Mouse (Mus musculus): ENCODE measurements around the gene Colgalt1.

The Colgalt1 gene

DNA sequence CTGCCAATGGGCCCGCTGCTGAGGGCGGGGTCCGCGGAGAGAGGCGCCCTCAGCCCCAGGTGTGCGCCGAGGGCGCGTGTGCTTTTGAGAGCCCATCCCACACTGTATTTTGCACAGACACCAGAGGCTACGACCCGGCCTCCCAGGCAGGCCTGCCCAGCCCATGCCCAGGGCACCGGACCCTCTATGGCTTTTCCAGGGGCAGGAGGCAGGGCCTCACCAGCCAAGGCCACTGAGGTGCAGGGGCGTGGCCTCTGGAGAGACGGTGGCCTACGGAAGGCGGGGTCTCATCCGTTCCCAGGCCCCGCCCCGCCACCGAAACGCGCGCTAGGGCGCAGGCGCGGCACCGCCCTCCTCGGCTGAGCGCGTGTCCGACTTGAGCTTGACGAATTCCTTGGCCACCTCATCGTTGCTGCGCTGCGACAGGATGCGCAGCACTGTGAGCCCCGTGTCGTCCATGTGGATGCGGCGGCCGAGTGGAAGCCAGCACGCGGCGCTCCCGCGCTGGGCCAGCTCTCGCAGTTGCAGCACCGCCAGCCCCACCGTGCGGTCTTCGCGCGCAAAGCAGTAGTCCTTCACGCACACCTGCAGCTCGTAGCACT is 18.4 kb downstream of the Colgalt1 start:
- peak; percentile 91 for DNase-seq

- no peak for DNase-seq
Measured at GRCm38 (mm10) chr8:71629781-71630212, 19.0 kb downstream of the Colgalt1 start.

- no peak for DNase-seq
Measured at GRCm38 (mm10) chr8:71630761-71631160, 20.0 kb downstream of the Colgalt1 start.

DNA sequence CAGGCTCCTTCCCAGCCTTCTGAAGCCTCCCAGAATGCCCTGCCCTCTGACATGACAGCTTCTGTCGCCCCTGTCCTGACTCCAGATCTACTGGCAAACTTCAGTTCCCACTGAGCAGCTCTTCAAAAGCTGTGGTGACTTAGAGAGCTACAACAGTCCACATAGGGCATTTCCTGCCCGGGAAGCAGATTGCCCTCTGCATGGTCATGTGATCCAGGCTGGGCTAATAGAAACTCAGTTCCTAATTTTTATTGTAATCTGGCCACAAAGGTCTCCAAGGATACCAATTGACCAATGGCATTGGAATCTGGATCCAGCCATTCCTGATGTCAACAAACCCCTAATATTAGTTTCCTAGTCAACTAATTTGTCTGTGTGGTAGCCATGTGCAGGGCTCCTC is 21.1 kb downstream of the Colgalt1 start:
- DNase-seq: no peak

DNA sequence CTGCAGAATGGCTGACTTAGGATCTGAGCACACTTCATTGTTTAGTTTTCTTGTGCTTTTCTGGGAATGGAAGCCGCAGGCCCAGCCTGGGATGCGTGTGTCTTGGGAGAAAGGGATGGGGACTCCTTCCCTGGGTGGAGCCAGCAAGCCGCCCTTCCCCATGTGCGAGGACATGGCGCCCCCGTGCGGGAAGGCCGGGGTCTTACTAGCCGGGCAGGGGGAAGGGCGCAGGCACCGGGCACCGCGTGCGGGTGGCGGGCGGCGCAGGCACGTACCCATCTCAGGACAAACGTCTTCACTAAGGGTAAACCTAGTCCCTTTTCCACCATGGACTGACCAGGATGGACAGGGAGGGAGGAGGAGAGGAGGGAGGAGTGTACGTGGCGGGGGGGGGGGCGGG is 22.4 kb downstream of the Colgalt1 start:
- no peak for DNase-seq

GRCm38 (mm10) chr8:71633981-71634667 is 23.3 kb downstream of the Colgalt1 start:
- DNase-seq: peak; percentile 67

DNA sequence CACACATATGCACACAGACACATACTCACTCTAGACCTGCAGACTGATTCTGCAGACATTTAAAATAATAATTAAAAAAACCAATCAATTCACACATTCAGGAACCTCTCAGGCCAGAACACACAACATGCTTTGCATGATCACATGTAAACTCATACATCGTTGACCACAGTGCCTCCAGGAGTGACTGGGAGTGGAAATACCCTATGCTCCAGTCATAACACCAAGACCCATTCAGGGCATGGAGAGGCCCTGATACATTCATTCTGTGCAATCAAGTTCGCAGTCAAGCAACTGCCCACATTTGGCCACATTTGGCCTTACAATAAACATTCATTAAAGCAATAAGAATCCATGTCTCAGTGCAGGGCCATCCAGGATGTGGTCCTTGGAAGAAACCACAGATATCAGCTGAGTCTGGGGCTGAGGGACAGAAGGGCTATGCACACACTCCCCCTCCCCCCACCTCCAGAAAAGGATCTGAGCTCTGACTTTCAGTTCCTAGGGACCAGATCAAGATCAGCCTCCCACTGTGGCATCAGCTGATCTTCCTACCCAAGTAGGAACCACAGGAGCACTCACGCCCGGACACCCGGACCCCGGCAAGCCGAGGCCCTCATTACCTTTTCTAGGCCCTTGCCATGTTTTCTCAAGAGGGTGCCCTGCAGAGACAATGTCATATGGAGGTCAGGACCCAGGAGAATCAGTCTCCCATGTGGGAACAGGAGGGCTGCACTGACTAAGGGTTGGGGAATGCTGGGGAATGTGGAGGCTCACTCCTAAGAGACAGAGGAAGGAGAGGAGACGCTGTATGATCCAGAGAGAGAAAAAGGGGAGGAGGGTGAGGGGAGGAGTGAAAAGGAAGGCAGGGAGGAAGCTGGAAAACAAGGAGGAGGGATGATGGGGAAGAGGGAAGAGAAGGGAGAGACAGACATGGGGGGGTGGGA is 26.6 kb downstream of the Colgalt1 start:
- peak; percentile 80 for DNase-seq

GRCm38 (mm10) chr8:71638321-71638720 is 27.5 kb downstream of the Colgalt1 start:
- DNase-seq: no peak

DNA sequence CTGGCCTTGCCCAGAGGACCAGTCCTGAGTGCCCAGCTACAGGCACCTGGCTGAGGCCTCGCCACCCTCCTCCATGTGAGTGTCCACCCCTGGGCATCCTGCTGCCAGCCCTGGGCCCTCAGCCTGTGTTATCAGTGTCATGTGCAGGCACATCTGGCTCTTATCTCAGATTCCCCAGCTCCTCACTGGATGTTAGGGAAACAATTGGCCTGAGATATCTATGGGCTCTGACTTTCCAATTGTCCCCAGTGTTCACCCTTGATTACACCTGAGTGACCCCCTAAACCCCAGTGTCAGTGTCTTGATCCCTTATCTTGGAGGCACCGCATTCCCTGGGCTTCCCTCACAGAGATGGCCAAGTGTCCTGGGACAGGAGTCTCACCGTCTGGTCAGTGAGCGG is 28.5 kb downstream of the Colgalt1 start:
- no peak for DNase-seq

DNA sequence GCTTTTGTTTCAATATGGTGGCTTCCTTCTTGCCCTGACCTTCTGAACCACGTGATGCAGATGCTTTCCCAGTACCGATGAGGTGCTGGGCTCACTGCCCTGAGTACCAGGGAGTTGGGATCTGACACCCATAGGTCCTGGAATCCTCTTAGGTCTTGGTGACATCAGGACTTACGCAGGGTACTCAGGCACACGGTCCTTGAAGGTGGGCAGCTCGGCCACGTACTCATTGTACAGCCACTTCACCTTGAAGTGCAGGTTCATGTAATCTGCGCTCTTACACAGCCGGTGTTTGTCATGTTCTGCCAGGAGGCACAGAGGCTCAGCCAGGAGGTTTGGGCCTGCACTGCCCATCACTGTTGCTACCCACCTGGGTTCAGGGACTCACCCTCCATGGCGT is 34.7 kb downstream of the Colgalt1 start:
- no peak for DNase-seq

GRCm38 (mm10) chr8:71654600-71654999 is 43.8 kb downstream of the Colgalt1 start:
- DNase-seq: no peak

DNA sequence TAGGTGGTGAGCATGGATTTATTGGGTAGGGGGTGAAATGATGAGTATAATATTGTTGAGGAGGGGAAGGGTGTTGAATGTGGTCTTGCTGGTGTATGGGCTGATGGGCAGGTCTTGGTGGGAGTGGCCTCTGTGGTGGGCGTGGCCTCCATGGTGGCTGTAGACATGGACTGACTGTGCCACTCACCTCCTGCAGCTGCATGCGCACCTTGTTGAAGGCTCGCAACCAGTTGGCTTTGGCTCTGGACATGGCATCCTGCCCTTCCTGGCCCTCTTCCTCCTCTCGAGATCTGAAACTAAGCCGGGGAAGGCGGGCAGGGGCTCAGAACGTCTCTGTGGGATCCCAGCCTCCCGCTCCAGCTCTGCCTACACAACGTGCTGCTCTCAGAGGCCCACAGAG is 47.0 kb downstream of the Colgalt1 start:
- DNase-seq: no peak

- no peak for DNase-seq
Measured at GRCm38 (mm10) chr8:71658515-71659049, 47.8 kb downstream of the Colgalt1 start.

DNA sequence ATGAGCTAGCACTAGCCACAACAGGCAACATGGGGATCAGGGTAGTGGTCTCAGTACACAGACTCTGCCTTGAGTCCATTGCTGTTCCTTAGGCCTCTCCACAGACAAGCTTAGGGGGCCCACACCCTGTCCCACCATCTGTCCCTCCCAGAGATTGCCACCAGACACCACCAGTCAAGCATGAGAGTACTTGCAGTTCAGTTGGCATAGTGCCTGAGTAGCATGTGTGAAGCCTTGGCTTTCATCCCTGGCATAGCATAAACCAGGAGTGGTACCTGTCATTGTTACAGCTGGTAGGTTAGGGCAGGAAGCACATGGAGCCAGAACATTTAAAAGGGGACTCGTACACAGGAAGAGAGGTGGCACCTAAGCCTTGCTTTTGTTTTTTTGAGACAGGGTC is 49.0 kb downstream of the Colgalt1 start:
- DNase-seq: no peak

DNA sequence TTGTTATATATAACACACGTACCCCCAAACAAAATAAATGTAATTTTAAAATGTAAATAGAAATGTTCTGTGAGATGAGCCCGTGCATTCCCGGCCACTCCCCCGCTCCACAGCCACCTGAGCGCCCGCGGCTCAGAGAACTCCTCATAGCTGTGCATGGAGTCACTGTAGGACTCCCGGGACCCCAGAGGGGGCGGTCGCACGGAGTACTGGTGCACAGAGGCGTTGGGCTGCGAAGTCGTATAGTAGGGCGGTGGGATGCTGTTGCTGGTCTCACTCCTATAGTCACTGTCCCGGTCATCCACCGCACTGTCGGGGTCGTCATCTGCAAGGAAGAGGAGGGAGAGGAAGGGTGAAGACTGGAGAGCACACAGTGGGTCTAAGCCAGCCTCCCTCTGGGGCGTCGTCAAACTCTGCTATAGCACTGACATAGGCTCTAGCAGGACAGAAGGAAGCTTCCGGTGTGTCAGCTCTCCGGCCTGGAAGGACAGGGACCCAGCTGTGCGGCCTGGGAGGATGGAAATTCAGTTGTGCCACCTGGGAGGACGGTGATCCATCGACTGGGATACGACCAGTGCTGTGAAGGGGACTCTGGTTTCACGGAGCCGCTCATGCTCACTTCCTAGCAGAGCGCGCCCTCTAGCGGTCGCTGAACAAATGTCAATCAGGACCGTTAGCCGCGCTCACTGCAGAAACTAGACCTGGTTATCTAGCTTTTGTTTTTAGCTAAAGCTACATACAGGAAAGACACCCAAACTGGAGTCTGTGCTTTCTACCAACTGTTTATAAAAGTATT is 49.7 kb downstream of the Colgalt1 start:
- DNase-seq: peak; percentile 85

DNA sequence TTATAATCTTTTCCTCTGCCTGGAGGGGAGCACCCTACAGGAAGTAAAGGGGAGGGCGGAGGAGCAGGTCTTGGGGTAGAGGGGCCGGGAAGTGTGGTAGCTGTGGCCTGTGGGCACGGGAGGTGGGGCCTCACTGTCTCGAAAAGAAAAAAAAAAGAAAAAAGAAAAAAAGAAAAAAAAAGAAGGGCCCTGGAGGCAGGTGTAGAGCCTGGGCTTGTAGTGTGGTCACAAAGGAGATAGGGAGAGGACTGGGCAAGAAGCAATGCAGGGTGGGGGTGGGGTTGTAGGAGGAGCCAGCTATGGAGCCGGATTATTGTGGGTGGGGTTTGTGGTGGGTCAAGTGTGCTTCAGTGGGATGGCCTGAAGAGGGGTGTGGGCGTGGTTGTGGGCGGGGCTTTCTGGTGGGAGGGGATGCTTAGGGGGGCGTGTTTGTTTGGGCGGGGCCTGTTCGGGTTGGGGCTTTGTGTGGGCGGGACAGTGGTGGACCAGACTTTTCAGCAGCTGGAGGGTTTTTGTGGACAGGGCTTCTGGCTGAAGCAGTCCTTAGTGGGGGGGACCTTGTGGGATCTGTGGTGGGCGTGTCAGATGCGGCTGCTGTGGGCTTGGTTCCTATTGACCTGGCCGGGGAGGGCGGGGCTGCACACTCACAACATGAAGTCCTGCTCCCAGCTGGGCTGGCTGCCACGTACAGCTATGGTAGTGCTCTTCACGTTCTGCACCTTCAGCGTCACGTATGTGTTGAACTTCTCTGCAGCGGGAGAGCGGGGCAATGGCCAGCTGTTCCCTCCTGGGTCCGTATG is 54.7 kb downstream of the Colgalt1 start:
- DNase-seq: peak; percentile 67

- DNase-seq: no peak
Measured at GRCm38 (mm10) chr8:71666855-71667254, 56.1 kb downstream of the Colgalt1 start.

DNA sequence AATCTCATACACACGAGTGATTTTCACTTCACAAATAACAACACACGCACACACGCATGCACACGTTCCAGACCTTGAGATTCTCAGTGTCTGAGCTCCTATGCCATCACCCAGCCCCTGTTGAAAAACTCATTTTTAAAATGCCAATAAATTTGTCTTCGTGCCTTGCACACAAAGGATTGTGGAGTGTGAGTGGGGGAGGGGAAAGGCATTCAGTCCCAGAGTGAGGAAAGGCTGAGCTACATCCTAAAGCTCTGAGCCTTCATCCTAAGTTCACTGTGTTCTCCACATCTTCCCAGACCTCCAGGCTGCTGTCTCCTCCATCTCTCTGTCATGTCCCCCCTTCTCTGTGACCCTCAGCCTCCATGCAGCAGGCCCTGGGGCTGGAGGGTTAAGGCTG is 56.5 kb downstream of the Colgalt1 start:
- DNase-seq: no peak

DNA sequence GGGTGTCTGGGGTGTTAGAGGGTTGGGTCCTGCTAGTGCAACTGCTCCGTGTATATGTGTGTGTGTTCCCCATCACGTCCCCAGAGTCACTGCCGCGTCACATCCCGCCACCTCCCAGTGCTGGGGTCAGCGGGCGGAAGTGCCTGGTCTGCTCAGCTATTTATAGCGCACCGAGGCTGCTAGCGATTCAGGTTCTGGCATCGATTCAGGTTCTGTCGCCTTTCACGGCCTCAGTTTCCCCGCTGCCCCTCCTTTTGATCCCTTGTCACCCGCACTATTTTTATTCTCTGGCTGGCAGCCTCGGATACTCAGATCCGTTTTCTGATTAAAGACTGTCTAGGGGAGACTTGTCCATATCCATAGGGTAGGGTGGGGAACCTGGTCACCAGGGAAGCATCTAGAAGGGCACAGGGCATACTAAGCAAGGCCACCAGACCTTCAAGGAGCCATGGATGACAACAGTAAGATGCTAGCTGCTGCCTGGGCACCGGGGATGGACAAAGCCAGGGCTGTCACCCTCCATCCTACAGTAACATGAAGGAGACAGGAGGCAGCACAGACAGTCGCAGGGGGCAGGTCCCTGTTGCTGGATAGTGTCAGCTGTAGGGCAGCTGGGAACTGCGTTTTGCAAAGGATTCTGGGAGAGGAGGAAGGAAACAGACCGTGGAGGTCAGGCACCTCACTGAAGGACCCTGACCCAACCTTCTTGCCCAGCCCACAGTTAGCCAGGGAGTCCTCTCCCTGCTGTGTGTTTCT is 57.6 kb downstream of the Colgalt1 start:
- peak; percentile 66 for DNase-seq

GRCm38 (mm10) chr8:71670198-71670597 is 59.4 kb downstream of the Colgalt1 start:
- no peak for DNase-seq

Data from layer of hippocampus, adult 9-11 months (tissue).